Mouse (Mus musculus) embryo, embryonic 10 days (tissue): ENCODE data around the gene Klhl29.
A peak's percentile ranks its signal among the peaks of the same experiment; 100 is the strongest.

Experiments
- DNase-seq: peaks from one replicate; pipeline ENCODE4 v3.0.0-alpha.2; 2015; ENCODE audit warnings: low spot score

Gene Klhl29

DNA sequence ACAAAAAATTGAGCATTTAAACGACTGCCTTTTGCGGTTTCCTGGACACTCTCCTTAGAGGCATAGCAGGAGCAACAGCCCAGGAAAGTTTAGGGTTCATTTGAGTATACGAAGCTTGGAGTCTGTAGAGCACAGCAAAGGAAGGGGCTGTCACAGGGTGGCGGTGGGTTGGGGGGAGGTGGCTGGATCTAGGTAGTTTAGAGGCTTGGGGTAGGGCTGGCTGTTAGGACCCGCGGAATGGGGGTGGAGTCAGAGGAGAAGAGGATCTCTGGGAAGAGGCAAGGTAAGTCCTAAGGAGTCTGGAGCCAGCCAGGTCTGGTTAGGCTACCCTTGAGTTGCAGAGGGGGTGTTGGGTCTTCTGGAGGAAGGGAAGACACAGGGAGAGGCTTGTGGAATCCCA, 255.2 kb downstream of the Klhl29 start:
- DNase-seq, result no peak

DNA sequence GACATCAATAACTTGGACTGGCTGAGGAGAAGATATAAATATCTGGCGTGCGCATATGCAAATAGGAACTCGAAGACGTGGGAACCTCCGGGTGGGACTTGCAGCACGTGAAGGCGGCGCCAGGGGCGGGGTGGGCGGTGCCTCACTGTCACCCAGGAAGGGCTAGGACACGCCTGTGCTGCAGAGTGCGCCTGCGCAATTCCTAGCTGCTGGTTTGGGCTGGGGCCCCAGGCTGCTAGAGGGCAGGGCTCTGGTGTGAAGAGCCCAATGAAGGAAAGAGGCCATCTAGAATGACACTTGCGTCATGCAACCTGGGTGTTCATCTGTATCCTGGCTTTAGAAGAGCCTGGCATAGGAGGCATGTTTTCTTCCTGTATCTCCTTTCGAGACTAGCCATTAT, 255.8 kb downstream of the Klhl29 start:
- DNase-seq, result peak; percentile 94

DNA sequence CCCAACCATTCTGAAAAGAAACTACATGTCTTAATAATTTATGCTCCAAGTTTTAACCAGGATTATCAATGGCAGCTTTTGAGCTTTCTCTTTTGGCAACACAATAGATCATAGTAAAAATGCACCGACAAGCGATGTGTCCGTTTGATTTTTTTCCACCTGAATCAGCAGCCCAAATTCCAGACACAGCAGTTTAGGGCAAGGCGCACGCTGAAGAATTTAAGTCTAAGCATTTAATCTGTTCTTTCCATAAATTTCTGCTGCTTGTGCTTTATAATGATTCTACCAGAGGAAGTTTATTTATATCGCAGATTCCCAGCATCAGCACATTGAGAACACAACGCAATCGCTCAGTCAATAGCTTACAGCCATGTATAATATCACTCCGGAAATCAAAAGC, 256.2 kb downstream of the Klhl29 start:
- DNase-seq, result no peak

DNA sequence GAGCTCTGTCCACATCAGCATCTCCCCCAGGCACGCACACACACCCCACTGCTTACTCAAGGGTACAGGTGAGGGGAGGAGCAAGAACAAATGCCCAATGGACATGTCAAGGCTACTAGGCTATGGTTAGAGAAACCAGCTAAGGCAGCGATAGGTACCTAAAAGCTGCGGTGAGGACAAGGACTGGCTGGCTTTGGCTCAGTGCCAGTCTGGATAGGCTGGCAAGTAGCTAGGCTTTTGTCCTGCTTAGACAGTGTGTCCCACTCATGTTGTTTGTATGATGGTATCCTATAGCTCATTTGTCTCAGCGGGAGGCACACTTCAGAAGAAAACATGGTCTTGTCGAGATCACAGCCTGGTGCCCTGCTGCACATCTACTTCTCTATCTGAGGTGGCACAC, 258.9 kb downstream of the Klhl29 start:
- no peak for DNase-seq

DNA sequence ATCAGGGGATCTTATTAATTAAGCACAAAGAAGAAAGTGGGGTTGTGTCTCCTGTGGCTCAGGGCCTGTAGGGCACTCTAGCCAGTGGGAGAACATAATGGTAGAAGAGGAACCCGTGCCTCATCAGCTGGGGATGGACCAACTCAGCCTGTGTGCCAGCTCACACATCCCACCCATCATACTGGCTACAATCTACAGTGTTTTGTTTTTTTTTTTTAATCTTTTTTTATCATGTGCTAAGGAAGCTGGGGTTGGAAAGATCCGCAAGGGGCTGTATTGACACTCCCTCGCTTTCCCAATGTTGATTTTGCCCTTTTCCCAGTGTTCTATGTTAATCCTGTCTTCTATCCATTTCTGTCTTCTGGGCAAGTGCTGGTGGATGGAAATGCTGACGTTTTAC, 260.9 kb downstream of the Klhl29 start:
- DNase-seq, result no peak

DNA sequence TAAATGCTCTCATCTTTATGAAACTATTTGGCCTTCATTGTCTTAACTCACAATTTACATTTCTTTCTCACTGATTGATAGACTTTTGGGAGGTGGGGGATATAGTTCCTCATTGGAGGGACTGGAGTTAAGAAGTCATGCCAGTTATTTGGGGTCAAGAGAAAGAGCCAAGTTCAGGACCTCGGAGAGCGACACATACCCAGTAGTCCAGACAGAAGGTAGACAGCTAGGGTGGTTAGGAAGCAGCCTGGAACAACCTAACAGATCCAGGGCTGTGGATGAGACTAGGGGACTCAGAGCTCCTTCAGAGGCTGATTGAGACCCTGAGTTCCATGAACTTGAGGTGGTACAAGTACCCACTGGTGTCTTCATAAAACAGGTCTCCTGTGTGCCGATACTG, 264.1 kb downstream of the Klhl29 start:
- peak; percentile 71 for DNase-seq

DNA sequence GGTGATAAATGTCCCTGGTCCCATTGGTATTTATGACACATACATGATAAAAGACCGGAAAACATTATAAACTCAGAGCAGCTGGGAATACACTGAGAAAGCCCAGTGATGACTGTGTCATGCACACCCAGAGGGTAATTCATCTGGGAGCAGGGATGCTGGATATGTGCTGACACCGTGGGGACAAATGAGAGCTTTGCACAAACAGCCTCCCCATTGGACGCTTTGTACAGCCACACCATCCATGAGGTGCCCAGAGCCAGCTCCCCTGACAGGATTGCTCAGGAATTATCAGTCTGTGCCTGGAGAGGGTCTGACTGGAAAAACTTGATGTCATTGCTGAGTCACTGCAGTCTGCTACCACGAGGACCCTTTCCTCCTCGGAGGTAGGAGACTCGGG, 266.9 kb downstream of the Klhl29 start:
- no peak for DNase-seq

DNA sequence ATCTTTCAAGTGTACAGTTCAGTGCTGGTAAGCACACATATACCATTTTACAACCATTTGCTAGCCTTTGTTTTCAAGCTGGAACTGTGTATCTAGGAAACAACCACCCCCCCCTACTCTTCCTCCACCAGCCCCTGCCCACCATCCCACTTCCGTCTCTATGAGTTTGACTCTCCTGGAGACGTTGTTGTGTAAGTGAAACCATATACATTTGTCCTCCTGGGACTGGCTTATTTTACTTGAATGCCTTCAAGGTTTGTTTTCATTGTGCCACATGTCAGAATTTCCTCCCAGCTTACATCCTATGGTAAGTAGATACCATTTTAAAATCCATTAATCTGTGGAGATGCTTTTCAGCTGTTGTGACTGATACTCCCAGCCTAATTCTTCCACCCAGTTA, 267.7 kb downstream of the Klhl29 start:
- no peak for DNase-seq

DNA sequence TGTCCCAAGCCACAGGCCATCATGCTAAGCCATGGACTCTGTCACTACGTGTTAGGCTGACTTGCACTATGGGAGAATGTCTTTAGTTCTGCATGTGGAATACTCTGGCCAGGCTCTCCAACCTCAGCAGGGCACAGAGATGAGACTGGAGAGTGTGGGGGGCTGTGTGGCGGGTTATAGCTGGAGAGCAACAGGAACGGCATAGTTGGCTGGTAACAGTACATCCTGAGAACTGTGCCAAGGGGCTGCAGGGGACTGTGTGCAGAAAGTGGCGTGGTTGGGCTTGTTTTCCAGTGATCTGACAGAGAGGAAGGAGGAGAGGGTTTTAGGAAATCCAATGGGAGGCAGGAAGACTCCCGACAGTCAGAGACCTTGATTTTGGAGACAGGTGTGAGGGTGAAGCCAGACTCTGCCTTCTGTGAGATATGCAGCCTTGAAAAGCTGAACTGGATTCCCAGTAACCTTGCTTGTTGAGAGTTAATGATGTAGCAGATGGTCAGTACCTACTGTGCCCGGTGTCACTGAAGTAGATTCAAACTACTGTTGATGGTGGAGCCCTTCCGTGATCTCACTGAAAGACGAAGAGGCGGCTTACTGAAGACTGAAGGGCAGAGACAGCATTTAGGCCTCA, 270.9 kb downstream of the Klhl29 start:
- DNase-seq, result no peak

DNA sequence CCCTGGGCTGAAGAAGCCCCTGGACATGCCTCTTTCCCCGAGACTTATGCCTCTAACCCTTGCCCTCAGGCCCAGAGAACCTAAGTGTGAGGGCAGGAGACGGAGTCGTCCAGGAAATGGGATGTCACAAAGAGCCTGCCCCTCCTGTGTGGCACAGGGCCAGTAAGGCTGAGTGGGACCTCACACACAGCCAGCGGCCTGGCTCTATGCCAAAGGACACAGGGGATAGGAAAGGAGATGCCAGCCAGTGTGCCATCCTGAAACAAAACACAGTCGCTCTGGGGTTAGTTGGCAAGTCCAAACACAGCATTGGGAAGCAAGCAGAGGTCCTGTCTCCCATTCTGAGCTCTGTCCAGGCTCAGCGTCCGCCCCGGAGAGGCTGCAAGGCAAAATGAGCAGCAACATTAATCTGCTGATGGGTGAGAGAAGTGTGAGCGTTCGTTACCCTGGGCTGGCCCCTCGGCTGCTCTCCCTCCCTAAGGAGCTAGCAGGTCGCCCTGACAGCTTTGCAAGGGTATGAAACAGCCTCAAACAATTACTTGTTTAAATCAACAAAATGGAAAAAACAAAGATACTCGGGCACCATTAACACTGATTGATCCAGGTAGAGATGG, 274.0 kb downstream of the Klhl29 start:
- no peak for DNase-seq

DNA sequence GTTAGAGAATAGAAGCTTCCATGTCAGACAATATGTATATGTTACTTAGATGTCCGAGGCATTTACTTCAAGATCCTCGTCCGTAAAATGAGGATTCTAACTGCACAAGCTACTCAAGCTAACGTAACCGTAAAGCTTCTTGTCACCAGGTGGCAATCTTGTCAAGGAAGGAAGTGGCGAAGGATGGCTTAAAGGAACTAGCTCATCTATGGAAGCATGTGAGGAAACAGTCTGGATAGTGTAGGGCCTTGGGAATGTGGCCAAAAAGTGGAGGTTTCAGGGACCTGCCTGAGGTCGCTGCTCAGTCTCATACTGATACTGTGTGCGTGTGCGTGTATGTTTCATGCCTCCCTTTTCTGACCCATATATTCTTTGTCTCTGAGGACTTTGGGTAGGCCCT, 275.9 kb downstream of the Klhl29 start:
- no peak for DNase-seq

DNA sequence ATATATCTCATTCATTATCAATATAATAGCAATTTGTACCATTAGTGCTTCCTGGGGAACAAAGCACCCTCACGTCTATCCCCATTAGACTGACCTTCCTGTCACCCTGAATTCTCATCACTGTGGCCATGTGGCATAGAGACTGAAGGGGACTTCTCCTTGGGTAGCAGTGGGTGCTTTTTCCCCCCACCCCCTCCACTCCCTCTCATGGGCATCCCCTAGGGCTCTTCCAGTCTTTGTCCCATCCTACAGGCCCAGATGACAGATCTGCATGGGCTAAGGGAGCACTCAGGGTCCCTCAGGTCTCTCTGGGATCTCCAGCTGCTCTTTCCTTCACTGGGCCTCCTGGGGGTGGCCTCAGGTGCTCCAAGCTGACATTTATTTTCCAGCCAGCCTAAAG, 286.8 kb downstream of the Klhl29 start:
- no peak for DNase-seq

DNA sequence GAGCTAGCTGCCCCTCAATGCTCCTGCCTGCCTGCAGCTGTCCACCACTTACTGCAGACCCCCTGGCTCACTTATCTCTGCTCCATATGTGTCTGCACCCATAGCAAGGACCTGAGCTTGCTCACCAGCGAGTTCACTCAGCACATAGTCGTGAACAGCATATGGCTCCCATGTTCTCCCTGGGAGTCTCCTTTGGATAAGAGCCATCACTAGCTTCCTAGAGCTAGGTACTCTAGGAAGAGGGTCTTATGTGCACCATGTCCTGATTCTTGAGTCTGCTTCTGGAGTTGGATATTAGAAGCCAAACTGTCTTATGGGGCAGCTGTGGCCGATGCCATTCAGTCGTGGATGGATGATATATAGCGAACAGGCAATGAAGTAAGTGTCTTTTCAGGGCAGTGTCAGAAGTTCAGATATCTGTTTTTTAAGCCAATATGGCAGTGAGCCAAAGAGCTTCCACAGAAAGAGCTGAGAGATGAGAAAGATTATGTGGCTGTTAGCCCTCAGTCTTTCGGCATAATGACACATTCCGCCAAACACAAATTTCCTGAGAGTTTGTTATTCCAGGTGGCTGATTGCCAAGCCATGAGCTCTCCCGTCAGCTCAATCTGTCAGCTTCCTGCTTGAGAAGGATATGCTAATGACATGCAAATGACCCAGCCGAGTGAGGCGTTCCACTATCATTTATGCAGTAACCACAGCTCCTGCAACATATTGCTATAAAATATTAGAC, 287.5 kb downstream of the Klhl29 start:
- peak; percentile 42 for DNase-seq

DNA sequence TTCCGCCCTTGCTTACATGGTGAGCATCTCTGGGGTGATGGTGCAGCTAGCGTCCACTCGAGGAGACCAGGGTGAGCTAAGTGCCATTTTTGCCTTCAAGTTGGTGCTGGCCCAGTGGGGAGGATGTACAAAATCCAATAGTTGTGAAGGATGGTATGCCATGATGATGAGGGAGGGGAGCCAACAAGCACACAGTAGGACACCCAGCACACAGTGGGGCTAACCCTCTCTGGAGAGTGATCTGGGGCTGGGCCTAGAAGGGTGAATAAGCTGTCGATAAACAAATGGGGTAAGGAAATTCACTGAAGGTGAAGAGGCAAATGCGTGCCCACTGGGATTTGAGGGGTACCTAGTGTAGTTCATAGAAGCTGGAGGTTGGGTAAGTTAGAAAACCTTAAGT, 290.8 kb downstream of the Klhl29 start:
- no peak for DNase-seq

DNA sequence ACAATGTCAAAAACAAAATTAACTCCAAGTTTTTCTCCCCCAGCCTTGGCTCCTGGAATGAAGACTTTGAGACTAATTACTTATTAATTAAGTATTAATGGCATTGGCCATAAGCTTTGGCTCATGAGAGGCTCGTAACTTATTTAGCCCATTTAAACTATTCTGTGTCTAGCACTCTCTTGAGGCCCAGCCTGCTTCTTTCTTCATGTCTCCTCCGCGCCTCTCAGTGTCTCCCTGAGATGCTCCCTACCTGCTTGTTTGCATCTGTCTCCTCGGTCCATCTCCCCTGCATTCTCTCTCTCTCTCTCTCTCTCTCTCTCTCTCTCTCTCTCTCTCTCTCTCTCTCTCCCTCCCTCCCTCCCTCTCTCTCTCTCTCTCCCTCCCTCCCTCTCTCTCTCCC, 294.0 kb downstream of the Klhl29 start:
- no peak for DNase-seq

DNA sequence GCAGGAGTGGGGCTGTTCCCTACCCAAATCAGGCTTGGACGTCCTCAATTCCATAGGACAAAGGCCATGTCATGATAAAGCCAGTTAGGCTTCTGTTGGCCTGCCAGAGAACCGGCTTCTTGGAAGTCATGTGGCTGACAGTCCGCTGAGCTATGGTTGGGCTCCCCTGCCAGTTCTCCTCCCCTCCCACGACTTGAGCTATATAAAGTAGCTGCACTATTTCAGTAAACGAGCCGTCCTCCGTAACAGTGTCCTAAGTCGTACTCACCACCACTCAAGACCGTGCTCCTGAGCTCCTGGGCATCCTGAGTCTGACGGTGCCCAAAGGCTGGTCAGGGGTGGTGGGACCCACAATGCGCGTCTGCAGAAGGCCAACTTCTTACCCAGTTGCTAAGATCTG, 302.3 kb downstream of the Klhl29 start:
- DNase-seq, result no peak

DNA sequence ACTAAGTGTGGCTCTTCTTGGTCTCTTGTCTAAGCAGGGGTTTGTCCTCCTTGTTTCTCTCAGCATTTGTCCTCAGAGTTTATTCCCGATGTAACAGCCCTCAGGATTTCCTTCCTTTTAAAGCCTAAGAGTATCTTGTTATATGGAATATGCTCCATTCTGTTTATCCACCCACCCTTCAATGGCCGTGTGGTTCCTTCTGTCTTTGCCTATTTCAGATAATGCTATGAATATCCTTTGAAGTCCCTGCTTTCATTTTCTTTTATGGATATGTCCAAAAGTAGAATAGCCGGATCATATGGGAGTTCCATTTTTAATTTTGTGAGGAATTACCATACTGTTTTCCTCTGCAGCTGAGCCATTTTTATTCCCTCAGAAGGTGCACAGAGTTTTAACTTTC, 305.4 kb downstream of the Klhl29 start:
- DNase-seq, result no peak

DNA sequence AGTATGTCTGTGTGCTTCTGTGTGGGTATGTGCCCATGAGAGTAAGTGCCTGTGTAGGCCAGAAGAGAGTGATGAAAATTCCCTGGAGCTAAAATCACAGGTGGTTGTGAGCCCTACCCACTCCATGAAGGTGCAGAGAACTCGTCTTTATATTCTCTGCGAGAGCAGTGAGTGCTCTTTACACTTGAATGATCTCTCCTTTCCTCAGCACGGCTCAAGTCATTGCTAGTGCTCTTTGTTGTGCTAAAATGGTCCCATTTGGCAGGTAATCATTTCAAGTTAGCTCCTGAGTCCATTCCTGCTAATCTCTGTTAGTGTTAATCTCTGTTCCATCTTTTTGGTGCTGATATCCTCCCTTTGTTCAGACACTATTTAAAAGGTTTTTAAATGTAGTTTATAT, 307.9 kb downstream of the Klhl29 start:
- no peak for DNase-seq

DNA sequence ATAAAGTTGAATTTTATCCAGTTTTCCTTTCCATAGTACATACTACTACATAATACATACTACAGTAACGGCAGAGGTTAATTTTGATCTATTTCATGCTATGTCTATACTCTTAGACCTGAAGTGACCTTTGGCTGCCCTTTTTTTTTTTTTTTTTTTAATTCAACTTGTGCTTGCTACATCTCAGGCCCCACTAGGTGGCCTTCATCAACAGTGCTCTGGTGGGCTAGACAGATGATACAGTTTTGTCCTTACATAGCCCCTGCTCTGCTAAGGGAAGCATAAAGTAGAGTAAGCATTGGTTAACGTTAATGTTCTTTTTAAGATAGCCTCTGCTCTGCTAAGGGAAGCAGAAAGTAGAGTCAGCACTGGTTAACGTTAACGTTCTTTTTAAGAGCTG, 327.4 kb downstream of the Klhl29 start:
- no peak for DNase-seq

DNA sequence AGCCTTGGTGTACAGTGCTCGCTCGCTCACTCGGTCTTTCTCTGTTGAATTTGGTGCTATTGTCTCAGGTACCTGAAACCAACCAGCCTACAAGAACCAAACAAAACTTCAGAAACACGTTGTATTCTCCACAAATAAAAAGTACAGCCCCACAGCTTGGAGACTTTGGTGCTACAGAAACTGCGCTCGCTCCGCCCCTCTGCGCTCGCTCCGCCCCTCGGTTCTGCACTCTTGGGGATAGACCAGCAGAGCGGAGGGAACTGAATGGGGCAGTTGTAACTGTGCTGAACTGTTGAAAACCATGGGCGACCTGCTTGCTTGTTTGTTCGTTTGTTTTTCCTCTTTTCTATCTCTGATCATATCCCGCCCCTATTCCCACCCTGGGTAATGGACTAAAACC, 331.3 kb downstream of the Klhl29 start:
- no peak for DNase-seq

DNA sequence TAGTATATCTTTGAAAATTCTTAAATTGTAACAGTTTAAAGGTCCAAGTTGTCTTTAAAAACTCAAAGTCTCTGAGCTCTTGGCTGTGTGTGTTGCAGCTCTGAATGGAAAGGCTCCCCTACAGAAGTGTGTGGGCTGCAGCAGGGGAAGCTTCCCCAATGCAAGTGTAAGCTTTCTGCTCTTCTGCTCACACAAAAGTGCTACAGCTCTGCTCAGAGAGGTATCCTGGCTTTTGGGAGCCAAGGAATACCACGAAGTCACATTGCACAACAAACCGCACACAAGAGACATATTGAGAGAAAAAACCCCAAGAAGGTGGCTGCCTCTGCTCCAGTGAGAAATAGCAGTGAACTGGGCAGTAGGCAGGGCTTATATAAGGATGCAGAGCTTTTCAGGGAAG, 337.5 kb downstream of the Klhl29 start:
- DNase-seq, result no peak

DNA sequence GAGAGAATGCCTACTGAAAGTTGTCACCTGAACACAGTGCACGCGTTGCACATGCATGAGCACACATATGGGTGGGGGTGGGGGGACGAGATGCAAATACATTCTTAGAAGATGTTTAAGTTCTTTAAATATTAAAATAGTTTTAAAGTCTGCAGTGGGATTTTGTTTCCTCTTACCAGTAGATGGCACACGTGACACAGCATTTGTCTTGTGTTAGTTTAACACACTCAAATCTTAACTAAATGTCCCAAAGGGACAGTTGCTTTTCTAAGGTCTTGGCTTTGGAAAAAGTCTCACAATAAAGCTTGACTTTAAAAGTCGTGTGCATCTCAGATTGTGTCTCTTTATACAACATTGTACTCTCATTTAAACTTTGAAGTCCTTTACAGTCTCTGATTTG, 346.4 kb downstream of the Klhl29 start:
- no peak for DNase-seq
